Mouse (Mus musculus) midbrain, embryonic 15.5 days (tissue): ENCODE measurements at regions not wholly inside any gene's neighbourhood (a gene's known extent, or its start where the extent isn't known, plus 50 kb on each side); places are given as distances from the start of the nearest gene placed in this dataset. TPM values are rescaled to one million over a fixed set of nuclear protein-coding genes. Genes with fewer than 3 reads are reported as not detected.

Experiments used
- microRNA-seq: library from miRNA; unstranded; fragments of <30 nt; microRNA quantifications from one replicate; pipeline ENCODE4, GENCODE M21; 2016

Small RNAs in the stretch of these regions (microRNA-seq; reads per million reads assigned to microRNA genes)
- gene Mir6368 = not detected
